15 mouse cellular contexts compared by ENCODE assay signal in the genomic region with DNA sequence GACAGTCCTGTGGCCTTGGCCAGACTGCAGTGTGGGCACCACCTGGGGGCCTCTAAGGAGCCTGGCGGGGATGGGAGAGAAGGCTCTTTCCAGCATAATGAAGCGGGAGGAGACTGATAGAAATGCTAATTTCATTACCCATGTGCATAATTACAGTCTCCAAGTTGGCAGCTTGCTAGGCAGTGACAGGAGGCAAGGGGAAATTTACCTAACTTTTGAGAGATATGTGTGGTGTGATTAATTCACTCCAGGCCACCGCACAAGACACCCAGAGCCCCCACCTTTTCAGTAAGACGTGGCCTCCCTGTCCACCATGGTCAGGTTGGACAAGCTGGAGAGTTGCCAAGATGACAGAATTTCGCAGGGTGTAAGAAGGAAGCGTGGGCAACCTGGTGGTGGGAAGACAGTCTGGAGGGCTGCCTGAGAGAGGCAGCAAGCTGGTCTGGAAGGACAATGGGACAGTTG. TPM values are rescaled to one million over a fixed set of nuclear protein-coding genes. Genes with fewer than 3 reads are reported as not detected.
DNase-seq lines count a peak whose midpoint lies in the region; ATAC-seq lines count a peak whose summit lies in the region.
"Had no signal": no experiment of that assay in that cellular context is flagged by ENCODE, and none has a peak within 500 bp of the region (broad histone marks: within the 10 kb centered on the region; RNA-seq: fewer than 3 reads in every experiment).

No protein-coding gene starts in this region.

- H3K4me3 ChIP-seq in neural tube, embryonic 12.5 days: no peak overlapping the region
- H3K4me3 ChIP-seq in neural tube, embryonic 15.5 days (replicated peaks): no peak overlapping the region
- H3K4me3 ChIP-seq in forebrain, embryonic 13.5 days: no peak overlapping the region
- no peak overlapping the region for H3K4me3 ChIP-seq in neural tube, embryonic 14.5 days (ENCODE audit: low read depth, low read length)
- H3K4me3 ChIP-seq: embryonic facial prominence, embryonic 12.5 days had no signal

- no peak overlapping the region for H3K27ac ChIP-seq in neural tube, embryonic 12.5 days
- no peak overlapping the region for H3K27ac ChIP-seq in neural tube, embryonic 15.5 days (replicated peaks)
- H3K27ac ChIP-seq in forebrain, embryonic 13.5 days: peak overlapping the region; percentile 89
- no peak overlapping the region for H3K27ac ChIP-seq in neural tube, embryonic 14.5 days (ENCODE audit: low read depth, low read length)

- peaks cover 56% of the 10 kb centered on the region for H3K4me1 ChIP-seq in neural tube, embryonic 12.5 days
- peaks cover 46% of the 10 kb centered on the region for H3K4me1 ChIP-seq in neural tube, embryonic 15.5 days
- peaks cover 92% of the 10 kb centered on the region for H3K4me1 ChIP-seq in forebrain, embryonic 13.5 days
- peaks cover 20% of the 10 kb centered on the region; the same call in 1 of the 2 replicates for H3K4me1 ChIP-seq in neural tube, embryonic 14.5 days (ENCODE audit: control insufficient read depth, insufficient read depth, low read length)

- WGBS in neural tube, embryonic 12.5 days: 25% methylated on average over 6 of the region's 6 CpGs
- WGBS in neural tube, embryonic 15.5 days: 21% methylated on average over 6 of the region's 6 CpGs
- 14% methylated on average over 6 of the region's 6 CpGs for WGBS in forebrain, embryonic 13.5 days
- 24% methylated on average over 6 of the region's 6 CpGs for WGBS in neural tube, embryonic 14.5 days

- ATAC-seq in neural tube, embryonic 12.5 days (ENCODE audit: low FRiP score, low read depth): peak; percentile 27; the same call in 1 of the 2 replicates
- ATAC-seq in neural tube, embryonic 15.5 days (ENCODE audit: low FRiP score): no peak
- ATAC-seq in forebrain, embryonic 13.5 days: peak; percentile 73
- ATAC-seq in neural tube, embryonic 14.5 days (ENCODE audit: low read depth): peak; percentile 42; the same call in 1 of the 2 replicates

- H3K9ac ChIP-seq in neural tube, embryonic 12.5 days: no peak overlapping the region
- no peak overlapping the region for H3K9ac ChIP-seq in neural tube, embryonic 15.5 days (replicated peaks)
- H3K9ac ChIP-seq in forebrain, embryonic 13.5 days: peak overlapping the region; percentile 45; the same call in 1 of the 2 replicates
- H3K9ac ChIP-seq in neural tube, embryonic 14.5 days (replicated peaks; ENCODE audit: low read depth, low read length): no peak overlapping the region
- H3K9ac ChIP-seq: embryonic facial prominence, embryonic 12.5 days had no signal

- H3K9me3 ChIP-seq in neural tube, embryonic 12.5 days: no peaks in the 10 kb centered on the region
- H3K9me3 ChIP-seq in neural tube, embryonic 15.5 days (replicated peaks): no peaks in the 10 kb centered on the region
- no peaks in the 10 kb centered on the region for H3K9me3 ChIP-seq in forebrain, embryonic 13.5 days (replicated peaks)
- H3K9me3 ChIP-seq in neural tube, embryonic 14.5 days (ENCODE audit: control insufficient read depth, low read length): no peaks in the 10 kb centered on the region
- H3K9me3 ChIP-seq: embryonic facial prominence, embryonic 12.5 days had no signal

- peak; percentile 43 for DNase-seq in layer of hippocampus, adult 9-10 months (ENCODE audit: low spot score)
- DNase-seq in gastrocnemius, adult 18-20 months (ENCODE audit: low spot score): no peak
- DNase-seq in adrenal gland, postnatal 10 days: no peak
- DNase-seq in spleen, postnatal 10 days (ENCODE audit: low spot score in 2 of 2): no peak
- DNase-seq: lung, postnatal 36 days had no signal

- H3K27me3 ChIP-seq in neural tube, embryonic 12.5 days (replicated peaks): 0 out of 2 replicates have a peak, but pooled peaks cover 3% of the 10 kb centered on the region
- H3K27me3 ChIP-seq in neural tube, embryonic 15.5 days (replicated peaks): no peaks in the 10 kb centered on the region; the same call in 1 of the 2 replicates
- H3K27me3 ChIP-seq in forebrain, embryonic 13.5 days: no peaks in the 10 kb centered on the region
- no peaks in the 10 kb centered on the region for H3K27me3 ChIP-seq in neural tube, embryonic 14.5 days (ENCODE audit: control insufficient read depth, insufficient read depth, low read length)
- H3K27me3 ChIP-seq: embryonic facial prominence, embryonic 12.5 days had no signal

- H3K36me3 ChIP-seq in neural tube, embryonic 12.5 days: no peaks in the 10 kb centered on the region
- H3K36me3 ChIP-seq in neural tube, embryonic 15.5 days: no peaks in the 10 kb centered on the region
- H3K36me3 ChIP-seq in forebrain, embryonic 13.5 days (ENCODE audit: poor library complexity, severe bottlenecking): no peaks in the 10 kb centered on the region
- H3K36me3 ChIP-seq in neural tube, embryonic 14.5 days (ENCODE audit: control insufficient read depth, insufficient read depth, low read length): no peaks in the 10 kb centered on the region
- H3K36me3 ChIP-seq: embryonic facial prominence, embryonic 12.5 days had no signal

- H3K4me2 ChIP-seq in neural tube, embryonic 12.5 days (replicated peaks): peak overlapping the region; percentile 21
- no peak overlapping the region for H3K4me2 ChIP-seq in neural tube, embryonic 15.5 days
- peak overlapping the region; percentile 32 for H3K4me2 ChIP-seq in forebrain, embryonic 13.5 days
- no peak overlapping the region for H3K4me2 ChIP-seq in neural tube, embryonic 14.5 days (ENCODE audit: low read depth, low read length)
- H3K4me2 ChIP-seq: embryonic facial prominence, embryonic 12.5 days; liver, embryonic 11.5 days had no signal

RNA-seq across cellular contexts. Expression of gene Gm26897, which starts 55.8 kb away (rescaled TPM):
- not detected in 2 replicates for polyA plus RNA-seq in neural tube, embryonic 12.5 days (2016; fragmentation: Nextera tagmentation; extraction: Ambion mirVana)
- not detected in 2 replicates for polyA plus RNA-seq in neural tube, embryonic 15.5 days (2015; fragmentation: Nextera tagmentation; extraction: Ambion mirVana)
- polyA plus RNA-seq in forebrain, embryonic 13.5 days (2015; fragmentation: Nextera tagmentation; extraction: Ambion mirVana): not detected in 2 replicates
- polyA plus RNA-seq in neural tube, embryonic 14.5 days (2014; fragmentation: Nextera tagmentation; extraction: Ambion mirVana): not detected in 2 replicates
- not detected for total RNA-seq in gastrocnemius, adult 18-20 months (2021)
- total RNA-seq in adrenal gland, postnatal 10 days (2021): not detected
- total RNA-seq: hematopoietic stem cell, adult 5-6 weeks had no signal
- polyA plus RNA-seq: embryonic facial prominence, embryonic 12.5 days; gonadal fat pad, adult 2 months; large intestine, adult 2 months; liver, embryonic 11.5 days; stomach, embryonic 14.5 days had no signal

Comparison
In these comparisons a context has a peak if more than half of its experiments do, and no peak if none do; other contexts are left out.
1. H3K4me2 ChIP-seq: peak in neural tube, embryonic 12.5 days (single experiment) and forebrain, embryonic 13.5 days (single experiment); none in neural tube, embryonic 15.5 days (single experiment) and neural tube, embryonic 14.5 days (single experiment).